Mouse (Mus musculus): Measurements from ENCODE around the gene Gm49359. TPM values are rescaled to one million over a fixed set of nuclear protein-coding genes. Genes with fewer than 3 reads are reported as not detected.
"Not testable (repeated sequence)": the region's sequence is repeated elsewhere in the genome, so short reads cannot be mapped to it uniquely, and the experiment has no call there.

The Gm49359 gene
- polyA plus RNA-seq (2016; fragmentation: Nextera tagmentation; extraction: Ambion mirVana) = 10.3 TPM in 2 replicates

- 3% methylated on average over 28 of the region's 28 CpGs for WGBS
- not testable (repeated sequence) for H3K4me1 ChIP-seq; H3K9me3 ChIP-seq; H3K27me3 ChIP-seq (ENCODE audit: insufficient read depth, poor library complexity, severe bottlenecking)
- peak; percentile 95 for DNase-seq (ENCODE audit: low spot score)
- Histone ChIP-seq H3K36me3 (peaks cover 14% of the 10 kb centered on the region), H3K4me3 (peak within 1 kb of the TSS; percentile 70), H3K27ac (peak within 1 kb of the TSS; percentile 81)
Observed at GRCm38 (mm10) chr13:62466424-62467334, at the start of gene Gm49359. Gene Gm49359 (minus strand): TSS chr13:62466832.

GRCm38 (mm10) chr13:62510641-62511420 lies 44.2 kb upstream of the Gm49359 start:
- H3K36me3 ChIP-seq; H3K9me3 ChIP-seq; H3K27ac ChIP-seq; H3K4me1 ChIP-seq; H3K27me3 ChIP-seq (ENCODE audit: insufficient read depth, poor library complexity, severe bottlenecking); DNase-seq (ENCODE audit: low spot score); H3K4me3 ChIP-seq: not testable (repeated sequence)
- 93% methylated on average over 1 of the region's 1 CpGs for WGBS

GRCm38 (mm10) chr13:62472661-62473060 lies 6.0 kb upstream of the Gm49359 start:
- not testable (repeated sequence) for H3K9me3 ChIP-seq; H3K4me3 ChIP-seq; H3K27ac ChIP-seq; DNase-seq (ENCODE audit: low spot score); H3K36me3 ChIP-seq; H3K27me3 ChIP-seq (ENCODE audit: insufficient read depth, poor library complexity, severe bottlenecking); H3K4me1 ChIP-seq
- WGBS = 91% methylated on average over 8 of the region's 8 CpGs

- not testable (repeated sequence) for DNase-seq (ENCODE audit: low spot score); H3K36me3 ChIP-seq; H3K4me3 ChIP-seq; H3K9me3 ChIP-seq; H3K4me1 ChIP-seq; H3K27me3 ChIP-seq (ENCODE audit: insufficient read depth, poor library complexity, severe bottlenecking); H3K27ac ChIP-seq
Observed at GRCm38 (mm10) chr13:62469947-62470346, 3.3 kb upstream of the Gm49359 start.

Small RNA genes within 50 kb of the gene (microRNA-seq; reads per million reads assigned to microRNA genes)
- gene Gm22256 = not detected

Other genes with a start within 250 kb of the Gm49359 start
- gene Gm3604, start 83.7 kb downstream of the Gm49359 start, polyA plus RNA-seq (2016; fragmentation: Nextera tagmentation; extraction: Ambion mirVana) = 4.5 and 5.1 TPM in 2 replicates
- gene Zfp935, start 91.7 kb upstream of the Gm49359 start, polyA plus RNA-seq (2016; fragmentation: Nextera tagmentation; extraction: Ambion mirVana) = not detected in 2 replicates
- gene Zfp934, start 104.4 kb upstream of the Gm49359 start, polyA plus RNA-seq (2016; fragmentation: Nextera tagmentation; extraction: Ambion mirVana) = 15.4 and 17.9 TPM in 2 replicates
- gene 6720489N17Rik, start 157.3 kb upstream of the Gm49359 start, polyA plus RNA-seq (2016; fragmentation: Nextera tagmentation; extraction: Ambion mirVana) = 10.5 and 11.4 TPM in 2 replicates